Mouse (Mus musculus) thymus, adult 2 months (tissue): ENCODE data around the gene Saxo1.

Source experiments
- CTCF ChIP-seq: fragments of 200-500 bp; IDR thresholded peaks from 2 replicates; pipeline ENCODE4 v1.5.1; 2012; ENCODE audit warnings: mild to moderate bottlenecking, control low read depth, low read length, moderate library complexity, borderline replicate concordance; ENCODE audit not compliant: control insufficient read depth, poor library complexity, insufficient read depth; ENCODE audit errors: extremely low read depth
- POLR2A ChIP-seq: fragments of 200-500 bp; IDR thresholded peaks from 2 replicates; pipeline ENCODE4 v1.6.1; 2012; ENCODE audit warnings: mild to moderate bottlenecking, low read length, control low read depth, moderate library complexity; ENCODE audit not compliant: control insufficient read depth, poor library complexity, insufficient read depth; ENCODE audit errors: extremely low read depth

- TF ChIP-seq CTCF (no peak), POLR2A (no peak)
These were observed 16.6 kb downstream of the Saxo1 start for GRCm38 (mm10) chr4:86541573-86541972.
